Mouse (Mus musculus) embryonic stem cell, embryonic (primary cell): Measurements from ENCODE around the gene Tob2.

Experiments
- CTCF ChIA-PET, 4 experiments: fragments of 300-600 bp in 2 of 4; fragments of 350-600 bp in 2 of 4; sonication (Branson Sonifier 250); formaldehyde crosslinking; loops; one replicate each; lab custom pipeline; 2022; ENCODE audit warnings: inconsistent platforms in 2 of 4; lab: Charles Lee
- POLR2A ChIA-PET, 4 experiments: fragments of 300-600 bp in 2 of 4; fragments of 350-600 bp in 2 of 4; sonication (Branson Sonifier 250); formaldehyde crosslinking; loops; one replicate each; lab custom pipeline; 2022; ENCODE audit warnings: antibody characterized with exemption in 4 of 4, inconsistent platforms in 1 of 4; lab: Charles Lee

Tob2 gene

GRCm38 (mm10) chr15:81858517-81859329 is at the start of gene Tob2:
TSS of gene Tob2 (minus strand) at chr15:81858796.
- POLR2A ChIA-PET: interaction anchor here in 3 of 4 experiments (0.5 to 16.6 kb wide), 55 partner anchors 9 to 392 kb away, joined by 3 to 218 read pairs (median 5); partner anchors contain the start of genes Aco2 (in 3 of the 3), Phf5a (in 3 of the 3), Pmm1 (in 2 of the 3) and Polr3h (in 2 of the 3)
- CTCF ChIA-PET: interaction anchor here in 2 of 4 experiments (0.6 to 1.1 kb wide), 2 partner anchors 10 to 117 kb away, joined by 4 to 8 read pairs; no protein-coding TSS in a partner anchor

- POLR2A ChIA-PET: interaction anchor here in 1 of 4 experiments (1.0 kb wide), 1 partner anchor 77 kb away, joined by 5 read pairs; no protein-coding TSS in a partner anchor
- CTCF ChIA-PET: interaction anchor here in 1 of 4 experiments (0.9 kb wide), 1 partner anchor 10 kb away, joined by 4 read pairs; no protein-coding TSS in a partner anchor
Measured at GRCm38 (mm10) chr15:81907953-81908352, 49.4 kb upstream of the Tob2 start.

- POLR2A ChIA-PET: interaction anchor here (0.5 to 7.4 kb wide), 39 partner anchors 11 to 1640 kb away, joined by 3 to 89 read pairs (median 4); partner anchors contain the start of genes Aco2 (in 2 of the 4), Phf5a (in 2 of the 4), Polr3h (in 2 of the 4) and Tob2 (in 1 of the 4)
- CTCF ChIA-PET: interaction anchor here (0.5 to 4.3 kb wide), 88 partner anchors 8 to 771 kb away, joined by 3 to 53 read pairs (median 4); partner anchors contain the start of genes Polr3h (in 4 of the 4), Aco2 (in 1 of the 4), Csdc2 (in 1 of the 4) and Phf5a (in 1 of the 4)
Measured at GRCm38 (mm10) chr15:81904939-81905338, 46.3 kb upstream of the Tob2 start.

- CTCF ChIA-PET: interaction anchor here in 1 of 4 experiments (1.7 kb wide), 1 partner anchor 14 kb away, joined by 4 read pairs; no protein-coding TSS in a partner anchor
- POLR2A ChIA-PET: interaction anchor here in 2 of 4 experiments (0.6 to 13.6 kb wide), 8 partner anchors 13 to 67 kb away, joined by 3 to 151 read pairs (median 4); partner anchors contain the start of genes Aco2 (in 1 of the 2) and Phf5a (in 1 of the 2)
Measured at GRCm38 (mm10) chr15:81898751-81899150, 40.2 kb upstream of the Tob2 start.

- POLR2A ChIA-PET: interaction anchor here in 3 of 4 experiments (0.6 to 13.6 kb wide), 8 partner anchors 14 to 313 kb away, joined by 3 to 151 read pairs (median 4); partner anchors contain the start of genes Aco2 (in 1 of the 3), Csdc2 (in 1 of the 3), Ep300 (in 1 of the 3) and Phf5a (in 1 of the 3)
- CTCF ChIA-PET: interaction anchor here in 1 of 4 experiments (0.6 to 1.7 kb wide), 4 partner anchors 11 to 128 kb away, joined by 3 to 4 read pairs (median 4); no protein-coding TSS in a partner anchor
Measured at GRCm38 (mm10) chr15:81897607-81898285, 39.1 kb upstream of the Tob2 start.

GRCm38 (mm10) chr15:81896407-81896806 is 37.8 kb upstream of the Tob2 start:
- ChIA-PET CTCF (interaction anchor here in 2 of 4 experiments (1.2 to 1.3 kb wide), 2 partner anchors 8 to 9 kb away, joined by 4 to 8 read pairs; no protein-coding TSS in a partner anchor), POLR2A (interaction anchor here in 2 of 4 experiments (1.0 to 13.6 kb wide), 5 partner anchors 6 to 40 kb away, joined by 3 to 151 read pairs (median 6); partner anchors contain the start of genes Aco2 (in 1 of the 2), Csdc2 (in 1 of the 2) and Phf5a (in 1 of the 2))

GRCm38 (mm10) chr15:81894002-81894401 is 35.4 kb upstream of the Tob2 start:
- ChIA-PET CTCF (interaction anchor here in 3 of 4 experiments (0.7 to 2.3 kb wide), 6 partner anchors 9 to 195 kb away, joined by 3 to 10 read pairs (median 6); no protein-coding TSS in a partner anchor), POLR2A (interaction anchor here in 3 of 4 experiments (0.6 to 13.6 kb wide), 19 partner anchors 9 to 443 kb away, joined by 3 to 151 read pairs (median 3); partner anchors contain the start of genes Aco2 (in 2 of the 3), Phf5a (in 2 of the 3), Polr3h (in 2 of the 3) and Tob2 (in 1 of the 3))

- POLR2A ChIA-PET: interaction anchor here (0.6 to 13.6 kb wide), 69 partner anchors 8 to 1634 kb away, joined by 3 to 151 read pairs (median 4); partner anchors contain the start of genes Aco2 (in 3 of the 4), Phf5a (in 3 of the 4), Ep300 (in 2 of the 4) and Pmm1 (in 2 of the 4)
- CTCF ChIA-PET: interaction anchor here (0.5 to 3.0 kb wide), 11 partner anchors 12 to 328 kb away, joined by 3 to 11 read pairs (median 4); partner anchors contain the start of gene Csdc2 (in 1 of the 4)
Measured at GRCm38 (mm10) chr15:81891822-81892580, 33.4 kb upstream of the Tob2 start.

GRCm38 (mm10) chr15:81891140-81891802 is 32.7 kb upstream of the Tob2 start:
- ChIA-PET CTCF (interaction anchor here (0.5 to 3.0 kb wide), 10 partner anchors 13 to 1639 kb away, joined by 3 to 11 read pairs (median 4); partner anchors contain the start of gene Csdc2 (in 1 of the 4)), POLR2A (interaction anchor here (0.5 to 13.6 kb wide), 66 partner anchors 8 to 873 kb away, joined by 3 to 151 read pairs (median 4); partner anchors contain the start of genes Aco2 (in 3 of the 4), Phf5a (in 3 of the 4), Ep300 (in 2 of the 4) and Pmm1 (in 2 of the 4))

- POLR2A ChIA-PET: interaction anchor here in 3 of 4 experiments (1.0 to 13.6 kb wide), 6 partner anchors 10 to 78 kb away, joined by 3 to 151 read pairs (median 4); partner anchors contain the start of genes Aco2 (in 2 of the 3), Phf5a (in 2 of the 3) and Tob2 (in 1 of the 3)
Measured at GRCm38 (mm10) chr15:81889175-81889574, 30.6 kb upstream of the Tob2 start.

GRCm38 (mm10) chr15:81886795-81887550 is 28.4 kb upstream of the Tob2 start:
- ChIA-PET POLR2A (interaction anchor here (0.6 to 13.6 kb wide), 25 partner anchors 8 to 1609 kb away, joined by 3 to 151 read pairs (median 3); partner anchors contain the start of genes Aco2 (in 3 of the 4), Phf5a (in 3 of the 4), Polr3h (in 1 of the 4) and Rangap1 (in 1 of the 4)), CTCF (interaction anchor here (0.6 to 2.1 kb wide), 16 partner anchors 17 to 1203 kb away, joined by 3 to 9 read pairs (median 3); no protein-coding TSS in a partner anchor)

More at GRCm38 (mm10) chr15:81889175-81889574, 30.6 kb upstream of the Tob2 start:
- CTCF ChIA-PET: interaction anchor here in 1 of 4 experiments (1.0 kb wide), 1 partner anchor 15 kb away, joined by 3 read pairs; no protein-coding TSS in a partner anchor

GRCm38 (mm10) chr15:81885418-81885934 is 26.9 kb upstream of the Tob2 start:
- CTCF ChIA-PET: interaction anchor here in 3 of 4 experiments (0.8 to 2.1 kb wide), 3 partner anchors 19 kb away, joined by 3 to 9 read pairs (median 8); no protein-coding TSS in a partner anchor
- POLR2A ChIA-PET: interaction anchor here in 3 of 4 experiments (0.7 to 13.6 kb wide), 12 partner anchors 9 to 75 kb away, joined by 3 to 151 read pairs (median 4); partner anchors contain the start of genes Aco2 (in 2 of the 3) and Phf5a (in 2 of the 3)

GRCm38 (mm10) chr15:81882348-81882747 is 23.8 kb upstream of the Tob2 start:
- ChIA-PET POLR2A (interaction anchor here in 2 of 4 experiments (0.8 to 5.4 kb wide), 8 partner anchors 9 to 71 kb away, joined by 3 to 63 read pairs (median 4); partner anchors contain the start of genes Aco2 (in 2 of the 2), Phf5a (in 2 of the 2) and Polr3h (in 1 of the 2)), CTCF (interaction anchor here in 1 of 4 experiments (1.4 kb wide), 1 partner anchor 23 kb away, joined by 4 read pairs; no protein-coding TSS in a partner anchor)
